Mouse (Mus musculus): Measurements from ENCODE around the gene Dnajc22.

The Dnajc22 gene

GRCm38 (mm10) chr15:99087253-99088075 is 5.5 kb upstream of the Dnajc22 start, which contains the start of gene C1ql4:
TSS of gene C1ql4 (minus strand) at chr15:99087817.
- no peak for DNase-seq (ENCODE audit: low spot score in 2 of 2)

DNA sequence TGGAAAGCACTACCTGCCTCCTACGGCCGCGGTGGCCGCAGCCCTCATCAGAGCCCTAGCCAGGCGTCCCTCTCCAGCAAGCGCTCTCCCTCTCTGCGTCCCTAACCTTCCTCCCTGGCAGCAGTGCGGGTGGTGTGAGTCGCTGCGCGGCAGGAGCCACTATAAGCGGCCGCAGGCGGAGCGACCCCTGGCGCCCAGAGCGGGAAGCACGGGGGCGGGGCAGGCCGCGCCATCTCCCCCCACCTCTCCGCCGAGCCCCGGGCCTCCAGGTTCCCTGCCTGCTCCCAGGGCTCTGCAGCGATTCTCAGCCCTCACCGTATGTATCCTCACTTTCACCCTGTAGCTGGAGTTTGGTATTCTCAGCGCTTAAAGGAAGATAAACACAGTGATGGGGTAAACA is 4.7 kb upstream of the Dnajc22 start:
- DNase-seq (ENCODE audit: low spot score in 2 of 2): peak; percentile 65 to 68

DNA sequence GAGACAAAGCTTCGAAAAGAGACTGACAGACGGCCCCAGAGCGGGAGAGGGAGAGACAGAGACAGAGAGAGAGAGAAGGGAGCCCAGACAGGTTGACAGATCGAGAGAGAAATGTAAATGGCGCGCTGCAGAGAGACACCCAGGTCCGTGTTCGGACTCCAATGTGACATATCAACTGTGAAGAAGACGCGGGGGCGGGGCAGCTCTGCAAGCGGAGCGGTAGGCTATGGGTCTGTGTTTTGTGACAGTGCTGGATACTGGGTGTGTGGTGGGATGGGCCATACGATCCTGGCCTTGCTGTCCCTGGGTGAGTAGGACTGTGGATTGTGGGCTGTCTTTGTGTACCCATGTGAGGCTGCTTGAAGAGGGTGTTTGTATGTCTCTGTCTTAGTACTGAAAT is 3.9 kb upstream of the Dnajc22 start:
- DNase-seq (ENCODE audit: low spot score in 2 of 2): no peak

DNA sequence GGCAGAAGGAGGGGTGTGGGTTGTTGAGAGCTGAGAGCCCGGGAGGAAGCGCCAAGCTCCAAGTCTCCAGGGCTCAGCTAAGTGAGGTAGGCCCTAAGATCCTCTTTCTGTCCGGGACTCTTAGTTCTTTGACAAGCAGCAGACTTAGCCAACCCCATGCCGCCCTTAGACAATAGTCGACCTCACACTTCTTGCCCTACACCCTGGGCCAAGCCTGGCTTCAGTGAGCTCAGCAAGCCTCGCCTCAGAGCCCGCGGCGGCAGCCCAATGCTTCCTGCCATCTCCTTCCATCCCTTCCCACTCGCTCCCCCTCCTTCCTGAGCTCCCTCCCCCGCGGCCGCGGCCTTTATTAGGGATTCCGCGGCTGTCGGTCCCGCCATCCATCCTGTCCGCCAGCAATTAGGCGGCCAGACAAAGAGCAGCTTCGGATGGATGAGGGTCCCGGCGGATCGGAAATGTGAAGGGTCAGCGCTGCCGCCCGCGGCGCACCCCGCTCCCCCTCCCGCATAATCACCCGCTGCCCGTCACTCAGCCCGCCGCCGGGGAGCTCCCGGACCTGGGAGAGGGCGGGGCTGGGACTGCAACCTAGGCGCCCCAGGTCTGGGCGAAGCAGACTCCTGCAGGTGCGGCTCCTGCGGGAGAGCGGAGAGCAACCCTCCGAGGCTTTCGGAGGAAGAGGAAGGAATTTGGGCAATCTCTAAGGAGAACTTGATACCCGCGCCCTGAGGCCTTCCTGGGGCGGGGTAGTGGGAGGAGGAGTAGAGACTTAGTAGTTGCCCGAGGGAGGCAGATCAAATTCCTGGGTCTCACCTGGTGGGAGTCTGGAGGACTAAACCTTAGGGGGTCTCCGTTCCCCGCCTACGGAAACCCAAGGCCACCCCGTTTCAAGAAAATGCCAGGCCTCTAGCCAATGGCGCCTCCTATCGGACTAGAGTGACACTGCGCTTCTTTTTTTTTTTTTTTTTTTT is 605 bp downstream of the Dnajc22 start:
- DNase-seq (ENCODE audit: low spot score in 2 of 2): peak; percentile 47 to 58

DNA sequence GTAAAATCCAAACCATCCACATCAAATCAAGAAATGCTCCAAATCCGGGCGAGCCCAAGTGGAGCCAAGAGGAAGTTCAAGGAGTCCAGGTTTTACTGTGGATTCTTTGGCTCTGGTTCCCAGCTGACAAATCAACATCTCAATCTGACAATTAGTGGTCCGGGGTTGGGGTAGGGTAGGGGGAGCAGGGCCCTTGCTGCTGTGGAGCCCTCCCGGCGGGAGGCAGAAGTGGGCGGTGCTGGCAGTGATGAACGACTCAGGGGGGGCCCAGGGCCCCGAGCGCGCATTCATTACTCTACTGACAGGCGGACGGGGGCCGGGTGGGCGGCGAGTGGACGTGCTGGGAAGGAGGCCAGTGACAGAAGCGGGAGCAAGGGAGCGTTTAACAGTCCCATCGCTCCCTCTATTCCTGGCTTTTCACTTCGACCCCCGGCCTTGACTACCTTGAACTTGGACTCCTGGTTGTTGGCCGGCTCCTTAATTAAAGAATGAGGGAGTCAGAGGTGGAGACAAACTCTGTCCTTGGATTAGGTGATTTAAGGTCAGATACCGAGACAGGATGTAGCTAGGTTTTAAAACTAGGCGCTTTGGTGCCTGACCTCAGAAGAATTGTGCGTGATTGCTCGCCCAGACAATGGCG is 1.8 kb downstream of the Dnajc22 start:
- DNase-seq (ENCODE audit: low spot score in 2 of 2): no peak

DNA sequence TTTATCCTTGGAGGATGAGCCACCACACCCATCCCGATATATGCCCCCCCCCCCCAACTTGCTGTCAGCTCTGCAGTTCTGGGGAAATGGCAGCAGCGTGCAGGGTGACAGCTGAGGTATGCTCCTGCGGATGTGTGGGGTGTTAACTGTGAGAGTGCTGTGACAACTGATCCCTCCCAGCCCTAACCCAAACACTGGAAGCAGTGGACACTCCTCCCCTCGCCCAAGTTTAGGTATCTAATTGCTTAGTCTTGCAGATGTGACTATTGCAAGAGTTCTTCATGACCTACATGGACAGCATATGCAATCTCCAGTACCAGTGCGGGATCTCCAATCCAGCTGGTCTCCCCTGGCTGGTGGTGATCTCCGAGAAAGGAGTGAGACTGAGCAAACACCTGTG is 2.4 kb downstream of the Dnajc22 start:
- DNase-seq (ENCODE audit: low spot score in 2 of 2): no peak

DNA sequence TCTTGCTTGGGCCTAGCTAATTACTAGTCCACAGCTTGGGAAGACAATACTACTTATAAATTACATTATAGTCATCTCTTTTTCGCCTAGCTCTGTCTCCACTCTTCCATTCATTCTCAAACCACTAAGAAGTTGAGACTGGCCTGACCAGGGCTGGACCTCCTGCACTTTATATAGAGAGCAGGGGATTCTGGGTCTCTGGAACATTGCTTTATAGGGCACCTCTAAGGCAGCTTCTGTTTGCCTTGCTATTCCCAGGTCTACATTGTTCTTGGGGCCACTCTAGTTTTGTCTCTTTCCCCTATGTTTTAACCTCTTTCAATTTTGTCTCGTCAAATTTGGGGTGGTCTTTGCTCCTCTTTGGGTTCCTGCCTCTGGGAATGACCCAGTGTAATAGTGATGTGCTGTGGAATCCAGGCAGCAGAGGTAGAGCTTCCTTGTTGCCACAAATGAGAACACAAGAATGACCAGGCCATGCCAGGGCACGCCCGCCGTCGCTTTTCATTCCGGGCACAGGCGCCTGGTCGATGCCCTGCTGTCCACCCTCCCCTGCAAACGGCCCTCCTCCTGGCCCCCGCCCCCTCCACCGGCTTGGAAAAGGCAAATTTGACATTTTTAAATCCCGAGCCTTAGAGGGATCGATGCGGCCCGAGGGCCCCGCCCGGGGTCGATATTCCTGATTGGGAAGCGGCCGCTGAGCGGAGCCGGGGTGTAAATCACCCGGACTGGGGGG is 3.3 kb downstream of the Dnajc22 start:
- no peak for DNase-seq (ENCODE audit: low spot score in 2 of 2)

GRCm38 (mm10) chr15:99096831-99097500 is 4.0 kb downstream of the Dnajc22 start:
- no peak for DNase-seq (ENCODE audit: low spot score in 2 of 2)

DNA sequence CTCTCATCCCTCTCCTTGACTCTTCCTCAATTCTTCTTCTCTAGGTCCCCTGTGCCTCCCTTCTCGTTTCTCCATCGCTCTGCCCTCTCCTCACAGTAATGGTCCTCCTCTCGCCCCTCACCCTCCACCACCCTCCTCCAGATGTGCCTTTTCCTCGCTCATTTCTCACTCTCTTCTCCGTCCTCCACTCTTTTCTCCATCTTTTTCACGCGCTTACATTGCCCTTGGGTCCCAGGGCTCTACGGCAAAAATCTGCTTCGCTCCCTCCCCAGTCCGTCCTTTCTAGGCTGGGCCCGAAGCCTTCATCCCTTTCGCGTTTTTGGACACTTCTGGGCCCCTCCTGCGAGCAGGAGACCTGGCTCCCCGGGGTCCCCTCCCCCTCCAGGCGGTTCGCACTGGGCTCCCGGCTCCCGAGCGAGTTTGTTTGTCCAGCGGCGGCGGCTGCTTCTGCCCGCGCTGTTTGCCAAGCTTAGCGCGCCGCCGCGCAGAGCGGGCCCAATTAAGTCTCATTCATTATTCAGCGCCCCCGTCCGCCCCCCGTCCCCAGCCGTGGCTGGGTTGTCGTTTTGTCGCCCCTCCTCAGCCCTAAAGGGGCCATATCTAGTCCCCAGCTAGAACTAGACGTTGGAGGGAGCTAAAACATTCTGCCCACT is 5.0 kb downstream of the Dnajc22 start:
- DNase-seq (ENCODE audit: low spot score in 2 of 2): no peak

GRCm38 (mm10) chr15:99098493-99098861 is 5.5 kb downstream of the Dnajc22 start:
- DNase-seq (ENCODE audit: low spot score in 2 of 2): no peak

- peak in 1 of 2 experiments; percentile 38 for DNase-seq (ENCODE audit: low spot score in 2 of 2)
These were observed 6.2 kb downstream of the Dnajc22 start for GRCm38 (mm10) chr15:99099139-99099556.

DNA sequence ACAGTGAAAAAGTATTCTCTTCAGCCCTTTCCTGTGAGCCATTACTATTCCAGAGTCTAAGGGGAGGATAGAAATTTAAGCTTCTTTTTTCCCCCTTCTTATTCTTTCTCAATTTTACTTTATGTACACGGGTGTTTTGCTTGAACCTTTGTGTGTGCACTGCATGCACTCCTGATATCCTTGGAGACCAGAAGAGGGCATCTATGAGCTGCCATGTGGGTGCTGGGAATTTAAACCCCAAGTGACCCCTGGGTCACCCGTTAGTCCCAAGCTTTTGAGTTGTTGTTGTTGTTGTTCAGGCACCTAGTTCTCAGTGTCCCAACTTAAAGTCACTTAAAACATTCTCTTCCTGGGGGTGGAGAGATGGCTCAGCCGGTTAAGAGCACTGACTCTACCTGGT is 7.0 kb downstream of the Dnajc22 start:
- no peak for DNase-seq (ENCODE audit: low spot score in 2 of 2)

- no peak for DNase-seq (ENCODE audit: low spot score in 2 of 2)
These were observed 12.3 kb downstream of the Dnajc22 start for GRCm38 (mm10) chr15:99105238-99105637.

GRCm38 (mm10) chr15:99107866-99108265 is 14.9 kb downstream of the Dnajc22 start:
- DNase-seq (ENCODE audit: low spot score in 2 of 2): no peak

DNA sequence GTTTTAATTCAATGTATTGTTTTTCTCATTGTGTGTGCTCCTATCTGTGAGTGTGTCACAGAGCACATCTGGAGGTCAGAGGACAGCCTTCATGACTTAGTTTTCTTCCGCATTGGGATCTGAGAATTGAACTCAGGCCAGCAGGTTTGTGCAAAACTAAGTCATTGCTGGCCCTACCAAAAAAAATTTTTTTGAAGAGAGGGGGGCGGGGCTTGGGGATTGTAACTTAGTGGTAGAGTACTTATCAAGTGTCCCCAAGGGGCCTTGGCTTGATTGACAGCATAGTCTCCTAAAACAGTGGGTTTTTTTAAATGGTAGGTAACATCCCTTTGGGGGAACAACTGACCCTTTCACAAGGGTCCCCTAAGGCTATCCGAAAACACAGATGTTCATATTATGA is 18.2 kb downstream of the Dnajc22 start:
- DNase-seq (ENCODE audit: low spot score in 2 of 2): no peak

- no peak for DNase-seq (ENCODE audit: low spot score in 2 of 2)
These were observed 18.8 kb downstream of the Dnajc22 start for GRCm38 (mm10) chr15:99111809-99112208.

- DNase-seq (ENCODE audit: low spot score in 2 of 2): no peak
These were observed 19.9 kb downstream of the Dnajc22 start for GRCm38 (mm10) chr15:99112843-99113395.

DNA sequence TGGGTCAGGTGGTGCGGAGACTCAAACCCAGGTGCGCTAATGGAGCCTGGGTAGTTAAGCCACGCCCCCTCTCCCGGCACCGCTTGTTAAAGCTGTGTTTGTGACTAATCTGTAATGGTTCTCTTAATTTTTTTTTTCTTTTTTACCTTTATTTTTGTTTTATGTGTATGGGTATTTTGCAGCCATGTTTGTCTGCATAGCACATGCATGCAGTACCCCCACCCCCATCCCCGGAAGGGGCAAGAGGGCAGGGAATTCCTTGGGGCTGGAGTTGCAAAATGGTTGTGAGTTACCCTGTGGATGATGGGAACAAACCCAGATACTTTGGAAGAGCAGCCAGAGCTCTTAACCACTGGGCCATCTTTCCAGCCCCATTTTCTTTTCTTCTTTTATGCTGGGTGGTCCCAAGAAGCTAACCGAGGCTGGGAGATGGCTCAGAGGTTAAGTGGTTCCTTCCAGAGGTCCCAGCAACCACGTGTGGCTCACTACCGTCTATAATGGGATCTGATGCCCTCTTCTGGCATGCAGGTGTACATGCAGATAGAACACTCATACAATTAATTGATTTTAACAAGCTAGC is 20.5 kb downstream of the Dnajc22 start:
- DNase-seq (ENCODE audit: low spot score in 2 of 2): no peak

DNA sequence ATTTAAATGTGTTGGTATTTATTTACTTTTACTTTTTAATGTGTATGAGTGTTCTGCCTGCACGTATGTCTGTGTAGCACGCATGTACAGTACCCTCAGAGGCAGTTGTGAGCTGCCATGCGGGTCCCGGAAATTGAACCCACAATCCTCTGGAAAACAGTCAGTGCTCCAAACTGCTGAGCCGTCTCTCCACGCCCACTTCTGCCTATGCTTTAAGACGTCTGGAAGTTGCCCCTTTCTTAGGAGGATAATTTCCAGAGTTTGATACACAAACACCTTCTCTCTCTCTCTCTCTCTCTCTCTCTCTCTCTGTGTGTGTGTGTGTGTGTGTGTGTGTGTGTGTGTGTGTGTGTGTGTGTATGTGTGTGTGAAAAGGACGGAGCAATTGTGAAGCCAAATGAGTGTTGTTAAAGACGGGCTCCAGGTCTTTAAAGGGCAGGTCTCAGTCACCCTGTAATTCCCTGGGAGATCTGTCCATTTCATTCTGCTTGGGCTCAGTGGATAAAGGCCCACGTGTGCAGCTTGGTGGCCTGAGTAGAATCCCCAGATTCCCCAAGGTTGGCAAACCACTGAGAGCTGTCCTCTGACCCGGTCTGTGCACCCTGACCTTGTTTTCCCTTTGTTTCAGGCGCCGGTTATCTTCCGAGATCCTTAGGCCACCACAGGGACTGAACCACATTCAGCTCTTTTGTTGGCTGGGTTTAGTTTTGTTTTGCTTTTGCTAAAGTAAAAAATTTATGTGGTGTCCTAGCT is 21.5 kb downstream of the Dnajc22 start:
- DNase-seq (ENCODE audit: low spot score in 2 of 2): no peak

Data from heart, adult 9 months (tissue).